Mouse (Mus musculus) splenic B cell, adult 2 months (primary cell): Measurements from ENCODE around the gene Gm13288.
"Not testable (repeated sequence)": the region's sequence is repeated elsewhere in the genome, so short reads cannot be mapped to it uniquely, and the experiment has no call there.

ENCODE experiments used
- DNase-seq: peaks from one replicate; pipeline ENCODE4 v3.0.0-alpha.2; 2011; ENCODE audit warnings: low read depth, low spot score
- H3K27me3 ChIP-seq: 2 replicates; pipeline ENCODE4 v1.6.1; 2012; ENCODE audit warnings: mild to moderate bottlenecking, low read length, moderate library complexity, mixed read lengths; ENCODE audit not compliant: control insufficient read depth, poor library complexity, insufficient read depth, severe bottlenecking
- H3K36me3 ChIP-seq: 2 replicates; pipeline ENCODE4 v1.6.1; 2012; ENCODE audit warnings: mild to moderate bottlenecking, low read length, moderate library complexity, mixed read lengths; ENCODE audit not compliant: control insufficient read depth, poor library complexity, insufficient read depth, severe bottlenecking

Gm13288 gene

GRCm38 (mm10) chr4:88785409-88785808 is 19.9 kb upstream of the Gm13288 start, which contains the start of gene Gm13276:
Gene Gm13276 (plus strand): TSS chr4:88785709.
- not testable (repeated sequence) for H3K27me3 ChIP-seq, DNase-seq, H3K36me3 ChIP-seq

DNA sequence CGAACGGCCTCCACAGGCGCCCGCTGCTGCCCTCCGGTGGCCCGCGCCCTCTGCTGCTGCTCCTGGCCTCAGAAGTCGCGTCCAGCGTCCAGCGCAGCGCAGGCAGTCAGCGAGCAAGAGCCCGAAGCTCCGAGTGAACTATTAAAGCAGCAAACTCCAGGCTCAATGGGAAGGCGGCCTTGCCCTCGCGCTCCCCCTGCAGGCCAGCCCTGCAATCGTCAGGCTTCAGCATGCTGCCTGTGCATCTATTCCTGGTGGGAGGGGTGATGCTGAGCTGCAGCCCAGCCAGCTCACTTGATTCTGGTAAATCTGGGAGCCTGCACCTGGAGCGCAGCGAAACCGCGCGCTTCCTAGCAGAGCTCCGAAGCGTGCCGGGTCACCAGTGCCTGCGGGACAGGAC is 16.9 kb upstream of the Gm13288 start, which contains the start of gene Gm13277:
Gm13277 (plus strand) TSS at position 231 of the 400 bp plus-strand sequence.
- not testable (repeated sequence) for DNase-seq, H3K27me3 ChIP-seq, H3K36me3 ChIP-seq

DNA sequence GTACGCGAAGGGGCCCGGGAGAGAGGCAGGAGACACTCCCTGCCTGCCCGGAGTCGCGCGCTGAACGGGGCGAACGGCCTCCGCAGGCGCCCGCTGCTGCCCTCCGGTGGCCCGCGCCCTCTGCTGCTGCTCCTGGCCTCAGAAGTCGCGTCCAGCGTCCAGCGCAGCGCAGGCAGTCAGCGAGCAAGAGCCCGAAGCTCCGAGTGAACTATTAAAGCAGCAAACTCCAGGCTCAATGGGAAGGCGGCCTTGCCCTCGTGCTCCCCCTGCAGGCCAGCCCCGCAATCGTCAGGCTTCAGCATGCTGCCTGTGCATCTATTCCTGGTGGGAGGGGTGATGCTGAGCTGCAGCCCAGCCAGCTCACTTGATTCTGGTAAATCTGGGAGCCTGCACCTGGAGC is 14.1 kb upstream of the Gm13288 start, which contains the start of gene Gm13278:
Gm13278 (plus strand) TSS at position 301 of the 400 bp plus-strand sequence.
- not testable (repeated sequence) for H3K36me3 ChIP-seq, DNase-seq, H3K27me3 ChIP-seq

GRCm38 (mm10) chr4:88793936-88794675 is 11.2 kb upstream of the Gm13288 start, which contains the start of gene Gm13275:
Gene Gm13275 (plus strand): TSS chr4:88794487.
- DNase-seq, H3K27me3 ChIP-seq, H3K36me3 ChIP-seq: not testable (repeated sequence)

GRCm38 (mm10) chr4:88797097-88797496 is 8.2 kb upstream of the Gm13288 start, which contains the start of gene Gm13279:
Gene Gm13279 (plus strand): TSS chr4:88797397.
- not testable (repeated sequence) for DNase-seq, H3K27me3 ChIP-seq, H3K36me3 ChIP-seq

- not testable (repeated sequence) for H3K27me3 ChIP-seq, DNase-seq, H3K36me3 ChIP-seq
These were observed 6.0 kb upstream of the Gm13288 start, which contains the start of gene Gm13285 for GRCm38 (mm10) chr4:88799365-88799764. Gene Gm13285 (plus strand): TSS chr4:88799665.

- not testable (repeated sequence) for DNase-seq, H3K36me3 ChIP-seq, H3K27me3 ChIP-seq
These were observed 2.4 kb upstream of the Gm13288 start, which contains the start of gene Gm13287 for GRCm38 (mm10) chr4:88802954-88803353. Gene Gm13287 (plus strand): TSS chr4:88803254.

GRCm38 (mm10) chr4:88805761-88806160 is 430 bp downstream of the Gm13288 start:
- H3K27me3 ChIP-seq, DNase-seq, H3K36me3 ChIP-seq: not testable (repeated sequence)

GRCm38 (mm10) chr4:88815928-88816327 is 10.6 kb downstream of the Gm13288 start, which contains the start of gene Ifna7:
Gene Ifna7 (plus strand): TSS chr4:88816228.
- DNase-seq, result no peak
- Histone ChIP-seq H3K27me3 (no peaks in the 10 kb centered on the region), H3K36me3 (no peaks in the 10 kb centered on the region)

DNA sequence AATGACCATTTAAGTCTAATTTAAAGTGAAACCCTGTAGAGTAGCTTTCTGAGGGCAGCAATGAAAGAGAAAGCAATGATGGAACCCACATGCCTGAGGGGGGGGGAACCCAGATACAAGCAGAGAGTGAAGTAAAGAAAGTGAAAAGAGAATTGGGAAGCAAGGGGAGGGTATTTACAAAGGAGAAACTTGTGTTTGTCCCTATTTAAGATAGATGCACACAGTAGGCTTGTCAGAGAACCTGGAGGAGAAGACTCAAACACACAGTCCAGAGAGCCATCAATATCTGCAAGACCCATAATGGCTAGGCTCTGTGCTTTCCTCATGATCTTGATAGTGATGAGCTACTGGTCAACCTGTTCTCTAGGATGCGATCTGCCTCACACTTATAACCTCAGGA is 14.3 kb downstream of the Gm13288 start, which contains the start of gene Ifna11:
Ifna11 (plus strand) TSS at position 301 of the 400 bp plus-strand sequence.
- Histone ChIP-seq H3K36me3 (no peaks in the 10 kb centered on the region), H3K27me3 (no peaks in the 10 kb centered on the region)
- no peak for DNase-seq

GRCm38 (mm10) chr4:88822995-88823394 is 17.7 kb downstream of the Gm13288 start:
- peak; percentile 42 for DNase-seq
- H3K27me3 ChIP-seq, result no peaks in the 10 kb centered on the region
- no peaks in the 10 kb centered on the region for H3K36me3 ChIP-seq

DNA sequence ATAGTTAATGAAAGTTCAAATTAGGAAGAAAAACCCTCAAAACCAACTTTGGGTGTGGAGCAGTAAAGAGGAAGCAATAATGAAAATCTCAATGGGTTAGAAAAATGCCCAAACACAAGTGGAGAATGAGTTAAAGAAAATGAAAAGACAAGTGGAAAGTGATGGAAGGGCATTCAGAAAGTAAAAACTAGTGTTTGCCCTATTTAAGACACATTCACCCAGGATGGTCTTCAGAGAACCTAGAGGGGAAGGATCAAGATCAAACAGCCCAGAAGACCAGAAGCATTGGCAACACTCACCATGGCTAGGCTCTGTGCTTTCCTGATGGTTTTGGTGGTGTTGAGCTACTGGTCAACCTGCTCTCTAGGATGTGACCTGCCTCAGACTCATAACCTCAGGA is 21.8 kb downstream of the Gm13288 start, which contains the start of gene Ifna6:
Ifna6 (plus strand) TSS at position 301 of the 400 bp plus-strand sequence.
- not testable (repeated sequence) for H3K27me3 ChIP-seq, H3K36me3 ChIP-seq, DNase-seq

DNA sequence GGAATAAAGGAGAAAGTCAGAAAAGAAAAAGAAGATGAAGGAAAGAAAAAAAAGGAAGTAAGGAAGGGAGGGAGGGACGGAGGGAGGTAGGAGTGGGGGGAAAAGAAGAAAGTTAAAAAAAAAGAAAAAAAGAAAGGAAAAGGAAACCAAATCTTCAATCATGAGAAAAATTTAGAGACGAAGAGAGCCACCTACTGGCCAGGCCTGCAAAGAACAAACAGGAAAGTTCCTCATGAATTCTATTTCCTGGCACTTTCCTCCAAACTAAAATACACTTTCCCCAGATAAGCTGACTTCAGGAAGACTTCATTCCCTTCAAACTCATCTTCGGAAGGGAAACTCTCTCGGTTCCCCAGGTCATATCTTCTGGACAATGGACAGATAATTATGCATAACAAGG is 25.2 kb downstream of the Gm13288 start:
- Histone ChIP-seq H3K27me3 (no peaks in the 10 kb centered on the region), H3K36me3 (no peaks in the 10 kb centered on the region)
- peak; percentile 44 for DNase-seq

DNA sequence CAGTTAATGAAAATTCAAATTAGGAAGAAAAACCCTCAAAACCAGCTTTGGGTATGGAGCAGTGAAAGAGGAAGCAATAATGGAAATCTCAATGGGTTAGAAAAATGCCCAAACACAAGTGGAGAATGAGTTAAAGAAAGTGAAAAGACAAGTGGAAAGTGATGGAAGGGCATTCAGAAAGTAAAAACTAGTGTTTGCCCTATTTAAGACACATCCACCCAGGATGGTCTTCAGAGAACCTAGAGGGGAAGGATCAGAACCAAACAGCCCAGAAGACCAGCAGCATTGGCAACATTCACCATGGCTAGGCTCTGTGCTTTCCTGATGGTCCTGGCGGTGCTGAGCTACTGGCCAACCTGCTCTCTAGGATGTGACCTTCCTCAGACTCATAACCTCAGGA is 29.9 kb downstream of the Gm13288 start, which contains the start of gene Ifna5:
Ifna5 (plus strand) TSS at position 301 of the 400 bp plus-strand sequence.
- H3K27me3 ChIP-seq, H3K36me3 ChIP-seq, DNase-seq: not testable (repeated sequence)

DNA sequence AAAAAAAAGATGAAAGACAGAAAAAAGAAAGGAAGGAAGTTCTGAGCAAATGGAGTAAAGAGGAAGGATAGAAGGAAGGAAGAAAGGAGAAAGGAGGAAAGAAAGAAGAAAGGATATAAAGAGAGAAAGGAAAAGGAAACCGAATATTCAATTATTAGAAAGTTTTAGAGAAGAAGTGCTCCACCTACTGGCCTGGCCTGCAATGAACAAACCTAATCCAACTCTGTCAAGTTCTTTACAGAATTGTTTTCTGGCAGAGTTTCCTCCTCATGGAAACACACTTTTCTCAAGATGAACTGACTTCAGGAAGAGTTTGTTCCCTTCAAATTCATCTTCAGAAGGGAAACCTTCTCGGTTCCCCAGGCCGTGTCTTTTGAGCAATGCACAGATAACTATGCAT is 33.5 kb downstream of the Gm13288 start:
- no peaks in the 10 kb centered on the region for H3K27me3 ChIP-seq
- no peaks in the 10 kb centered on the region for H3K36me3 ChIP-seq
- DNase-seq, result peak; percentile 44
